Mouse (Mus musculus) heart, embryonic 16.5 days (tissue): ENCODE data around the gene Myh7. TPM values are rescaled to one million over a fixed set of nuclear protein-coding genes. Genes with fewer than 3 reads are reported as not detected.
"Not testable (repeated sequence)": the region's sequence is repeated elsewhere in the genome, so short reads cannot be mapped to it uniquely, and the experiment has no call there.

Experiments
- ATAC-seq: fragments of 200-750 bp; cut with Nextera tagmentation; replicated peaks from 2 replicates; pipeline ENCODE4 v1.8.0; 2017; ENCODE audit warnings: moderate number of reproducible peaks; ENCODE audit not compliant: insufficient read depth, low FRiP score; ENCODE audit errors: extremely low read depth
- H3K27ac ChIP-seq: fragments of 300-500 bp; sonication (generic); 2 replicates; pipeline ENCODE4 v1.5.1; 2014; ENCODE audit warnings: mild to moderate bottlenecking, low read length, control low read depth, moderate library complexity
- H3K27me3 ChIP-seq: fragments of 300-500 bp; sonication (generic); 2 replicates; pipeline ENCODE4 v1.6.1; 2014; ENCODE audit warnings: low read length, mixed read lengths; ENCODE audit not compliant: control insufficient read depth, insufficient read depth
- H3K36me3 ChIP-seq: fragments of 300-500 bp; sonication (generic); 2 replicates; pipeline ENCODE4 v1.6.1; 2014; ENCODE audit not compliant: control insufficient read depth, insufficient read depth
- H3K4me1 ChIP-seq: fragments of 300-500 bp; sonication (generic); 2 replicates; pipeline ENCODE4 v1.6.1; 2014; ENCODE audit warnings: low read length, mixed read lengths; ENCODE audit not compliant: control insufficient read depth, insufficient read depth
- H3K4me2 ChIP-seq: fragments of 300-500 bp; sonication (generic); 2 replicates; pipeline ENCODE4 v1.6.1; 2014; ENCODE audit warnings: low read depth, mild to moderate bottlenecking, control low read depth, low read length
- H3K4me3 ChIP-seq: fragments of 300-500 bp; sonication (generic); 2 replicates; pipeline ENCODE4 v1.5.1; 2014; ENCODE audit warnings: mild to moderate bottlenecking, control low read depth, low read length
- H3K9ac ChIP-seq: fragments of 300-500 bp; sonication (generic); 2 replicates; pipeline ENCODE4 v1.6.1; 2014; ENCODE audit warnings: low read length, control low read depth
- H3K9me3 ChIP-seq: fragments of 300-500 bp; sonication (generic); replicated peaks from 2 replicates; pipeline ENCODE4 v1.6.1; 2016; ENCODE audit warnings: low read length; ENCODE audit not compliant: control insufficient read depth
- WGBS: fragments of 180-500 bp; shearing (Covaris S2); extraction: QIAGEN DNeasy Blood & Tissue Kit; methylation state at CpG from one replicate; pipeline ENCODE4 v1.1.7; 2014; 5-methylcytosine and 5-hydroxymethylcytosine counted together
- polyA plus RNA-seq: library from polyadenylated mRNA; unstranded; fragments of >200 nt; fragmentation: Nextera tagmentation; extraction: Ambion mirVana; gene quantifications from 2 replicates; pipeline ENCODE4 v1.2.1, GENCODE M21; 2015

Gene Myh7
- 6,075 and 6,619 TPM in 2 replicates for polyA plus RNA-seq

DNA sequence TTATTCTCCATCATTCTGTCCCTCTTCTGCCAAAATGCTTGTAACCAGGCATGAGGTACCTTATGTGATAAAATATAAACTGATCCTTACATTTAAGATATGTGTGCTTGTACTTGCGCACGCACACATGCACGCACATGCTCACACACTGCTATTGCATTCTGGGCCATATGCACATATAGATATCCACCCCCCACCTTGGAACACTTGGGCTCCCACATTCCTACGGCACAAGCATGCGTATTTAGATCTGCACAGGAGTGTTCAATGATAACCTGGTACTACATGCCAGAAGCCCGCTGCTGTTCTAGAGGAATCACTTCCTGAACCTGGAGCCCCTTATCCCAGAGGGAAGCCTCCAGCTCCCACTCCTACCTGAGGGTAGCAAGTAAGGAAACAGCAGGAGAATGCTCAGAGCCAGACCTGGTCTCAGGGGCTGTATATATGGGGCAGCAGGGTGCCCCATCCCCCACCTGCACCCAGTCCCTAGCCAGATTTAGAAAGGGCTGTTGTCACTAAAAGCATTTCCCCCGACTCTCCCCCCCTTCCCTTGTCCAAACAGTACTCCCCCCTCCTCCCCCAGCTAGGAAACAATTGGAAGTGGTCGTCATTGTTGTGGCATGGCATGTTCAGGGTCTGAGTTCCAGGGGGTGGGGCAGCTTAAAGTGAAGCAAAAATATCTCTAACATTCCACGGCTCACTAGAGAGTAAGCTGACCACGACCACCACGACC is at the start of gene Myh7:
TSS of gene Myh7 (minus strand) at position 491 of the 733 bp plus-strand sequence.
- H3K4me2 ChIP-seq, result peak within 1 kb of the TSS; percentile 67
- peaks cover 6% of the 10 kb centered on the region; the same call in 1 of the 2 replicates for H3K36me3 ChIP-seq
- peak within 1 kb of the TSS; percentile 63 for H3K4me3 ChIP-seq
- peak within 1 kb of the TSS; percentile 93 for H3K9ac ChIP-seq
- H3K27ac ChIP-seq, result peak within 1 kb of the TSS; percentile 98
- H3K4me1 ChIP-seq, result peaks cover 25% of the 10 kb centered on the region
- 23% methylated on average over 11 of the region's 11 CpGs for WGBS
- peak; percentile 68 for ATAC-seq
- H3K27me3 ChIP-seq, result no peaks in the 10 kb centered on the region
- H3K9me3 ChIP-seq, result no peaks in the 10 kb centered on the region

- not testable (repeated sequence) for H3K4me2 ChIP-seq, H3K4me1 ChIP-seq, H3K9me3 ChIP-seq, H3K9ac ChIP-seq, H3K27ac ChIP-seq, H3K27me3 ChIP-seq, H3K36me3 ChIP-seq, ATAC-seq, H3K4me3 ChIP-seq
- no CpG with 5 or more reads among the region's 2 CpGs for WGBS
Measured at GRCm38 (mm10) chr14:55043694-55044093, 49.3 kb upstream of the Myh7 start.

DNA sequence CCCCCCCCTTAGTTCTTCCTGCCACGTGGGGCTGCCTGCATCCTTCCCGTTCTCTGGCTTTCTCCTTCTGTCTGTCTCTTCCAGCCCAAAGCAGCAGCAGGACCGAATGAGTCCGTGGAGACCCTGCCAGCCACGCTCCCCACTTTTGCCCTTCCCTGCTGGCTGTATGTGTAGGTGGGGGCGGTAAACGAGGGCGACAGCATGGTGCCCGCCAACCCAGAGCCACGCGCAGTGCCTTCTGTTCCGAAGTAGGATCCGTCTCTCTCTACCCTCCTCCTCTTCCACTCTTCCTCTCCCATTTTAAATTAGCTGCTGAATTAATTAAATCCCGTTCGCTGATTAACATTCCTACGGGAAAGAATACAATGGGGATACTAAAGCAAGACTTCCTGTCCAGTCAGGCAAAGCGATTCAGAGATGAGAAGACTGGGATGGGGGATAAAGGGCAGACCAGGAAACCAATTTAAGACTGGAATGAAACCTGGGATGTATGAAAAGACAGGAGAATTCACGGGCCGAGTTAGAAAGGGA is 38.3 kb upstream of the Myh7 start:
- Histone ChIP-seq H3K9me3 (no peaks in the 10 kb centered on the region), H3K27ac (no peak overlapping the region), H3K4me2 (no peak overlapping the region), H3K9ac (no peak overlapping the region), H3K27me3 (no peaks in the 10 kb centered on the region), H3K36me3 (no peaks in the 10 kb centered on the region), H3K4me1 (no peaks in the 10 kb centered on the region), H3K4me3 (no peak overlapping the region)
- WGBS, result 49% methylated on average over 19 of the region's 19 CpGs
- ATAC-seq, result no peak

- no peak overlapping the region for H3K9ac ChIP-seq
- H3K4me2 ChIP-seq, result no peak overlapping the region
- ATAC-seq, result no peak
- H3K27me3 ChIP-seq, result no peaks in the 10 kb centered on the region
- H3K9me3 ChIP-seq, result no peaks in the 10 kb centered on the region
- no peak overlapping the region for H3K27ac ChIP-seq
- peaks cover 4% of the 10 kb centered on the region for H3K4me1 ChIP-seq
- H3K4me3 ChIP-seq, result no peak overlapping the region
- peaks cover 7% of the 10 kb centered on the region; the same call in 1 of the 2 replicates for H3K36me3 ChIP-seq
- 8% methylated on average over 11 of the region's 11 CpGs for WGBS
Measured at GRCm38 (mm10) chr14:55029034-55029698, 34.7 kb upstream of the Myh7 start.

DNA sequence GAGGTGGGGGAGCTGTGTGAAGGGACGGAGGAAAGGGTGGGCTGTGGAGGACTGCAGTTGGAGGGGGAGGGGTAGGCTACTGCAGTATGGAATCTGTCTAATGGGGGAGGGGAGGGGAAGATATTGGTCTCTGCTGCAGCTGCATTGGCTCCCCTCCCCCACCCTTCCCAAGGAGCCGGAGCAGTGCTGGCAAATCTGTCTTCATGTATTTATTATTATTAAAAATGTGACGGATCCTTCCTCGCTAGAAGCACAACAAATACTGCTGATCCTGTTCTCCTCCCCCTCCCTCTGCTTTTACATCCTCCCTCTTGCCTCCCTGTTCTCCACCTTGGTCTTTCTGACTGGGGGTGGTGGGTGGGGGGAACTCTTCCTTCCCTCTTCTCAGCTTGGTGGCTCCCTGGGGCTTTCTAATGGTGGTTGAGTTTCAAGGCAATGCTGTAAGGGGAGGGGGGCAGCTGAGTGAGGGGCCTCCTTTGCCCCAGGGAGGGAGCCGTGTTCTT is 34.0 kb upstream of the Myh7 start:
- H3K4me1 ChIP-seq, result peaks cover 4% of the 10 kb centered on the region
- no peak overlapping the region for H3K9ac ChIP-seq
- H3K9me3 ChIP-seq, result no peaks in the 10 kb centered on the region
- H3K27ac ChIP-seq, result no peak overlapping the region
- H3K4me3 ChIP-seq, result no peak overlapping the region
- H3K27me3 ChIP-seq, result no peaks in the 10 kb centered on the region
- ATAC-seq, result no peak
- 19% methylated on average over 5 of the region's 5 CpGs for WGBS
- no peak overlapping the region for H3K4me2 ChIP-seq
- H3K36me3 ChIP-seq, result peaks cover 8% of the 10 kb centered on the region; the same call in 1 of the 2 replicates

GRCm38 (mm10) chr14:55027653-55028052 is 33.2 kb upstream of the Myh7 start:
- Histone ChIP-seq H3K9me3 (no peaks in the 10 kb centered on the region), H3K36me3 (peaks cover 14% of the 10 kb centered on the region; the same call in 1 of the 2 replicates), H3K27me3 (no peaks in the 10 kb centered on the region), H3K9ac (no peak overlapping the region), H3K4me2 (no peak overlapping the region), H3K4me1 (peaks cover 4% of the 10 kb centered on the region), H3K4me3 (no peak overlapping the region), H3K27ac (no peak overlapping the region)
- 26% methylated on average over 6 of the region's 6 CpGs for WGBS
- ATAC-seq, result no peak

- H3K9ac ChIP-seq, result no peak overlapping the region
- no peak overlapping the region for H3K4me3 ChIP-seq
- peaks cover 4% of the 10 kb centered on the region for H3K4me1 ChIP-seq
- no peak overlapping the region for H3K4me2 ChIP-seq
- H3K36me3 ChIP-seq, result peaks cover 18% of the 10 kb centered on the region; the same call in 1 of the 2 replicates
- ATAC-seq, result no peak
- no peaks in the 10 kb centered on the region for H3K27me3 ChIP-seq
- H3K9me3 ChIP-seq, result no peaks in the 10 kb centered on the region
- 10% methylated on average over 5 of the region's 5 CpGs for whole genome bisulfite sequencing
- H3K27ac ChIP-seq, result no peak overlapping the region
Measured at GRCm38 (mm10) chr14:55027251-55027650, 32.8 kb upstream of the Myh7 start.

- 83% methylated on average over 5 of the region's 5 CpGs for WGBS
- Histone ChIP-seq H3K36me3 (peaks cover 34% of the 10 kb centered on the region), H3K4me2 (no peak overlapping the region), H3K4me1 (peaks cover 4% of the 10 kb centered on the region), H3K27ac (no peak overlapping the region), H3K9me3 (no peaks in the 10 kb centered on the region), H3K27me3 (no peaks in the 10 kb centered on the region), H3K9ac (no peak overlapping the region), H3K4me3 (no peak overlapping the region)
- ATAC-seq, result no peak
Measured at GRCm38 (mm10) chr14:55025527-55025926, 31.1 kb upstream of the Myh7 start.

DNA sequence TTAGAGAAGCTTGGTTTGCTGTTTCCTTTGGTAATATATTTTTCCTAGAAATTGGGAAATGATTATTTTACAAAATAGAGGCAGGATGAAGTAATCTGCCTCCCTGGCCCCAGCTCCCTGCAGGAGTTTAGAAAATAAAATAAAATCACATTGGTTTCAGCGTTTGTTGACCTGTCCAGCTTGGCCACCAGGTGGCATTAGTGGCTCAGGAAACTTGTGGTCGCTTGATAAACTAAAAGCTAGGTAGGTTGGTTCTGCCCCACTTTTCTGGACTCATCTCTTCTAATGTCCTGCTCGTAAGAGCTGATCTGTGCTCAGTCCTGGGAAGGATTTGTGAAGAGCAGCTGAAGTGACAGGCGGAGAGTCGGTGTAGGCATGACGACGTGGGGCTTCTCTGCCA is 29.8 kb upstream of the Myh7 start:
- Histone ChIP-seq H3K9ac (no peak overlapping the region), H3K4me3 (no peak overlapping the region), H3K36me3 (peaks cover 34% of the 10 kb centered on the region), H3K27ac (no peak overlapping the region), H3K27me3 (no peaks in the 10 kb centered on the region), H3K9me3 (no peaks in the 10 kb centered on the region), H3K4me1 (peaks cover 4% of the 10 kb centered on the region), H3K4me2 (no peak overlapping the region)
- WGBS, result 60% methylated on average over 7 of the region's 7 CpGs
- no peak; the same call in 1 of the 2 replicates for ATAC-seq
